Mouse (Mus musculus): ENCODE data around the gene Galntl6.

DNA sequence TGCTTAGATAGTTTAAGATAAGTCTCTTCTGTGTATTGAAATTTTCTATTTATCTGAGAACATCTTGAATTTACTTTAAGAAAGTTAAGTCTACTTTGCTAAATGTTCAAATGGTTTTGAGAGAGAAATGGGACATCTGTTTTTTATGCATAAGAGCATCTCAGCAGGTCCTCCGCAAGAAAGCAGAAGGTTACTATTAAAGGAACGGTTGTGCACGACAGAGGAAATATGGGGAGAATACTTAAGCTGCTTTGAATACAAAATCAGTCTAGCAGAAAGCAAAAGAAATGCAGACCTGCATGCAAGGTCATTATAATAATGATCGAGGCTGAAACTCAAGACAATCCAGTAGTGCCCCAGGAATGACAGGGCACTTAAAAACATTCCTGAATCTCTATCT is 621.0 kb downstream of the Galntl6 start:
- TF ChIP-seq CTCF (IDR thresholded peaks at IDR 0.05; ENCODE audit: low read depth, low read length) (no peak), POLR2A (IDR thresholded peaks at IDR 0.05; ENCODE audit: borderline replicate concordance, low read depth, low read length) (no peak)
